Mouse (Mus musculus): ENCODE measurements at regions not wholly inside any gene's neighbourhood (a gene's known extent, or its start where the extent isn't known, plus 50 kb on each side); places are given as distances from the start of the nearest gene placed in this dataset. TPM values are rescaled to one million over a fixed set of nuclear protein-coding genes. Genes with fewer than 3 reads are reported as not detected.

Small RNA genes in the stretch of these regions (microRNA-seq; reads per million reads assigned to microRNA genes)
- gene Gm44396: not detected
